Mouse (Mus musculus): ENCODE data around the gene Actg1. TPM values are rescaled to one million over a fixed set of nuclear protein-coding genes. Genes with fewer than 3 reads are reported as not detected.
"Not testable (repeated sequence)": the region's sequence is repeated elsewhere in the genome, so short reads cannot be mapped to it uniquely, and the experiment has no call there.

The Actg1 gene
- total and polyA plus RNA-seq, 3 experiments = 1,832 to 4,362 (median 2,424) TPM

DNA sequence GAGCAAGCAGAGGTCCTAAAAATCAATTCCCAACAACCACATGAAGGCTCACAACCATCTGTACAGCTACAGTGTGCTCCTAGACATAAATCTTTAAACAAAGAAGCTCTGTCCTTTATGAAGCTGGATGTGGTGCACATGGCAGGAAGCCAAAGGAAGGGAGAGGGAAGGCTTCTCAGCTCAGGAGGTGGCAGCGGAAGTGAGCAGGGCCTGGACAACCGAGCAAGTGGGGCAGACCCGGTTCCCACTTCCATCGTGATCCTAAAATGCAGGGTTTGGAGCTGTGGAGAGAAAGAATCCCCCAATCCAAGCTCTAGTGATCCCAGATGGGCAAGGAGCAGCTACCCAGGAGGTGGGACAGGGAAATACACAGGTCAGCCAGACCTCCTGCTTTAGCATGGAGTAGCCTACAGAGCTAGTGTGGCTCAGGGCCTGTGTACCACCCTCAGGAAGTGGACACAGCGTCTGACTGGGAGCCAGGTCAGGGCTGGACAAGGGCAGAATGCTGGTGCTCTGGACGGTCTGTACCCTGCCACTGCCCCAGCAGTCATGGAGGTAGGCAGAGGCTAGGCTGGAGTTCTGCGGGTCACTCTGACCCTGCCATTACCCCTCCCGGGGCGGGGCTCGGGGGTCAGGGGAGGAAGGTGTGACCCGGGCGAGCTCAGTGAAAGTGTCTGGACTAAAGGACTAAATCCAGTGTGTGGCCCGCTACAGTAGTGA is 4.4 kb upstream of the Actg1 start:
- no peaks in the 10 kb centered on the region for H3K27me3 ChIP-seq (replicated peaks)
- H3K4me2 ChIP-seq (ENCODE audit: insufficient read depth, low read depth, poor library complexity, severe bottlenecking) = no peak overlapping the region
- no peak overlapping the region for H3K27ac ChIP-seq (ENCODE audit: insufficient read depth, low read depth)
- DNase-seq (ENCODE audit: extremely low read depth) = no peak
- no peaks in the 10 kb centered on the region for H3K9me3 ChIP-seq (replicated peaks; ENCODE audit: low read length)
- TF ChIP-seq RCOR1 (conservative IDR thresholded peaks at IDR 0.05; ENCODE audit: low read depth, low read length) = no peak
- no peak for TF ChIP-seq UBTF (IDR thresholded peaks at IDR 0.05; ENCODE audit: low read depth, low read length)
- no peak for TF ChIP-seq PAX5 (IDR thresholded peaks at IDR 0.05; ENCODE audit: low read length)
- TF ChIP-seq ZKSCAN1 (IDR thresholded peaks at IDR 0.05; ENCODE audit: borderline replicate concordance, low read depth, low read length) = no peak
- no peak for TF ChIP-seq JUN (IDR thresholded peaks at IDR 0.05; ENCODE audit: insufficient read depth, low read depth, low read length)
- no peak for TF ChIP-seq SMC3 (IDR thresholded peaks at IDR 0.05; ENCODE audit: low read depth, low read length)
- no peak for TF ChIP-seq E2F4 (IDR thresholded peaks at IDR 0.05; ENCODE audit: insufficient replicate concordance, low read depth, low read length)
- no peak for TF ChIP-seq ETS1 (conservative IDR thresholded peaks at IDR 0.05; ENCODE audit: low read depth, low read length)
- TF ChIP-seq MEF2A (IDR thresholded peaks at IDR 0.05; ENCODE audit: borderline replicate concordance, low read depth, low read length) = no peak
- TF ChIP-seq MAZ (IDR thresholded peaks at IDR 0.05; ENCODE audit: low read depth, low read length) = no peak
- no peak for TF ChIP-seq ZMIZ1 (IDR thresholded peaks at IDR 0.05; ENCODE audit: low read depth, low read length)
- TF ChIP-seq NELFE (IDR thresholded peaks at IDR 0.05; ENCODE audit: low read depth, low read length) = no peak
- no peak for TF ChIP-seq MAFK (IDR thresholded peaks at IDR 0.05; ENCODE audit: insufficient replicate concordance, low read length)
- no peak overlapping the region for H3K9ac ChIP-seq (ENCODE audit: insufficient read depth, low read depth)
- dilution Hi-C loops (cut with MboI; ENCODE audit: extremely low pct_ligation_motif_present, extremely low pct_unique_long_range_greater_than_20kb, low sequenced_read_pairs) (no loop called here), in situ Hi-C loops (cut with MboI; ENCODE audit: low pct_ligation_motif_present, low pct_unique_long_range_greater_than_20kb, low sequenced_read_pairs) (no loop called here)
- H3K4me3 ChIP-seq (replicated peaks in 1 of 3; ENCODE audit: low read depth in 2 of 3, low read length in 2 of 3, poor library complexity in 1 of 3) = no peak overlapping the region
- H3K79me2 ChIP-seq (replicated peaks; ENCODE audit: control insufficient read depth, extremely low read depth, insufficient read depth, poor library complexity, severe bottlenecking) = peaks cover 6% of the 10 kb centered on the region
- no peaks in the 10 kb centered on the region for H3K36me3 ChIP-seq (replicated peaks in 1 of 2; ENCODE audit: control insufficient read depth in 1 of 2, insufficient read depth in 1 of 2, low read length in 1 of 2)
- H3K4me1 ChIP-seq (ENCODE audit: control insufficient read depth in 1 of 2, insufficient read depth in 2 of 2) = peaks cover 10 to 52% of the 10 kb centered on the region in 2 experiments

DNA sequence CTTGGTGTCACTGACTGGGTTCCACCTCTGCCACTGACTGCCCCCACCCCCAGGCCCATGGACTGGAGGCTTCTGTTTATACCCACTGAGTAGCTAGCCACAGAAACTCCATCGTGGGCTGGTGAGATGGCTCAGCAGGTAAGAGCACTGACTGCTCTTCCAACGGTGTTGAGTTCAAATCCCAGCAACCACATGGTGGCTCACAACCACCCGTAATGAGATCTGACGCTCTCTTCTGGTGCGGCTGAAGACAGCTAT is 3.7 kb upstream of the Actg1 start:
- H3K27me3 ChIP-seq (replicated peaks); H3K9ac ChIP-seq (ENCODE audit: insufficient read depth, low read depth); DNase-seq (ENCODE audit: extremely low read depth); H3K9me3 ChIP-seq (replicated peaks; ENCODE audit: low read length); H3K27ac ChIP-seq (ENCODE audit: insufficient read depth, low read depth); H3K36me3 ChIP-seq (replicated peaks in 1 of 2; ENCODE audit: control insufficient read depth in 1 of 2, insufficient read depth in 1 of 2, low read length in 1 of 2); in situ Hi-C loops (cut with MboI; ENCODE audit: low pct_ligation_motif_present, low pct_unique_long_range_greater_than_20kb, low sequenced_read_pairs); H3K4me2 ChIP-seq (ENCODE audit: insufficient read depth, low read depth, poor library complexity, severe bottlenecking); H3K4me3 ChIP-seq (replicated peaks in 1 of 3; ENCODE audit: low read depth in 2 of 3, low read length in 2 of 3, poor library complexity in 1 of 3); dilution Hi-C loops (cut with MboI; ENCODE audit: extremely low pct_ligation_motif_present, extremely low pct_unique_long_range_greater_than_20kb, low sequenced_read_pairs): not testable (repeated sequence)
- Histone ChIP-seq H3K79me2 (replicated peaks; ENCODE audit: control insufficient read depth, extremely low read depth, insufficient read depth, poor library complexity, severe bottlenecking) (peaks cover 12% of the 10 kb centered on the region), H3K4me1 (ENCODE audit: control insufficient read depth in 1 of 2, insufficient read depth in 2 of 2) (peaks cover 10 to 48% of the 10 kb centered on the region in 2 experiments)

Data from CH12.LX (cell line).